ENCODE assay signal across 9 mouse cellular contexts in genomic region chr1:71100591-71101368, GRCm38 (mm10). TPM values are rescaled to one million over a fixed set of nuclear protein-coding genes. Genes with fewer than 3 reads are reported as not detected.
DNase-seq lines count a peak whose midpoint lies in the region; ATAC-seq and TF ChIP-seq lines count a peak whose summit lies in the region.
"Had no signal": no experiment of that assay in that cellular context is flagged by ENCODE, and none has a peak within 500 bp of the region (broad histone marks: within the 10 kb centered on the region; RNA-seq: fewer than 3 reads in every experiment).

No protein-coding gene starts in this region.

- no peak for DNase-seq in forebrain, embryonic 11.5 days (ENCODE audit: low spot score)
- no peak for DNase-seq in lung, postnatal 36 days
- DNase-seq in Muller cell, postnatal 12 days (ENCODE audit: inconsistent ontology term): peak; percentile 22
- DNase-seq in liver, embryonic 14.5 days (ENCODE audit: low read depth in 3 of 3, low spot score in 3 of 3): no peak
- no peak for DNase-seq in frontal cortex, postnatal 14 days (ENCODE audit: low spot score in 2 of 2)
- no peak for DNase-seq in layer of hippocampus, postnatal 36 days

- no peaks in the 10 kb centered on the region for H3K36me3 ChIP-seq in forebrain, embryonic 11.5 days (ENCODE audit: control insufficient read depth, insufficient read depth, low read length)
- H3K36me3 ChIP-seq in forebrain, embryonic 16.5 days (ENCODE audit: control insufficient read depth, insufficient read depth): no peaks in the 10 kb centered on the region
- H3K36me3 ChIP-seq in lung, embryonic 15.5 days: no peaks in the 10 kb centered on the region
- no peaks in the 10 kb centered on the region; the same call in 1 of the 2 replicates for H3K36me3 ChIP-seq in liver, embryonic 14.5 days (replicated peaks; ENCODE audit: control insufficient read depth, insufficient read depth, low read depth)
- H3K36me3 ChIP-seq: hindbrain, embryonic 15.5 days had no signal

- WGBS in forebrain, embryonic 11.5 days: 73% methylated on average over 5 of the region's 5 CpGs
- WGBS in forebrain, embryonic 16.5 days: 72% methylated on average over 5 of the region's 5 CpGs
- 48% methylated on average over 5 of the region's 5 CpGs for WGBS in lung, embryonic 15.5 days
- 21% methylated on average over 5 of the region's 5 CpGs for WGBS in liver, embryonic 14.5 days (ENCODE audit: insufficient replicate concordance)

- 0 out of 2 replicates have a peak overlapping the region, but pooled peaks have one; percentile 8 for H3K4me2 ChIP-seq in forebrain, embryonic 11.5 days (ENCODE audit: low read depth, low read length, severe bottlenecking)
- no peak overlapping the region for H3K4me2 ChIP-seq in forebrain, embryonic 16.5 days (ENCODE audit: low read length)
- peak overlapping the region; percentile 58 for H3K4me2 ChIP-seq in lung, embryonic 15.5 days
- peak overlapping the region; percentile 91 for H3K4me2 ChIP-seq in liver, embryonic 14.5 days (ENCODE audit: low read depth)

- no peak for TF ChIP-seq CTCF in liver, embryonic 14.5 days (IDR thresholded peaks at IDR 0.05; ENCODE audit: low read depth)

- no peaks in the 10 kb centered on the region for H3K27me3 ChIP-seq in forebrain, embryonic 11.5 days (ENCODE audit: control insufficient read depth, insufficient read depth, low read length)
- no peaks in the 10 kb centered on the region for H3K27me3 ChIP-seq in forebrain, embryonic 16.5 days (replicated peaks; ENCODE audit: control insufficient read depth, insufficient read depth, low read length)
- H3K27me3 ChIP-seq in lung, embryonic 15.5 days: no peaks in the 10 kb centered on the region
- H3K27me3 ChIP-seq in liver, embryonic 14.5 days (ENCODE audit: control insufficient read depth, insufficient read depth, low read length): no peaks in the 10 kb centered on the region
- H3K27me3 ChIP-seq: hindbrain, embryonic 15.5 days had no signal

- ATAC-seq in forebrain, embryonic 11.5 days (replicated peaks; ENCODE audit: low FRiP score): no peak
- no peak for ATAC-seq in forebrain, embryonic 16.5 days
- ATAC-seq in lung, embryonic 15.5 days (ENCODE audit: borderline replicate concordance, extremely low read depth, low FRiP score, low TSS enrichment): no peak
- no peak for ATAC-seq in liver, embryonic 14.5 days (ENCODE audit: insufficient read depth)

- H3K4me1 ChIP-seq in forebrain, embryonic 11.5 days (replicated peaks; ENCODE audit: control insufficient read depth, insufficient read depth, low read length): peaks cover 6% of the 10 kb centered on the region; the same call in 1 of the 2 replicates
- H3K4me1 ChIP-seq in forebrain, embryonic 16.5 days (replicated peaks; ENCODE audit: control insufficient read depth, insufficient read depth, low read length): no peaks in the 10 kb centered on the region
- H3K4me1 ChIP-seq in lung, embryonic 15.5 days: peaks cover 17% of the 10 kb centered on the region
- peaks cover 36 to 38% of the 10 kb centered on the region in 2 experiments for H3K4me1 ChIP-seq in liver, embryonic 14.5 days (replicated peaks; ENCODE audit: control insufficient read depth in 2 of 2, insufficient read depth in 2 of 2, low read length in 1 of 2)

- no peaks in the 10 kb centered on the region for H3K9me3 ChIP-seq in forebrain, embryonic 11.5 days (ENCODE audit: control insufficient read depth, low read length)
- no peaks in the 10 kb centered on the region for H3K9me3 ChIP-seq in forebrain, embryonic 16.5 days (ENCODE audit: control insufficient read depth, low read length)
- H3K9me3 ChIP-seq in lung, embryonic 15.5 days: no peaks in the 10 kb centered on the region
- H3K9me3 ChIP-seq in liver, embryonic 14.5 days (ENCODE audit: control insufficient read depth, low read length): no peaks in the 10 kb centered on the region
- H3K9me3 ChIP-seq: hindbrain, embryonic 15.5 days had no signal

- H3K27ac ChIP-seq in forebrain, embryonic 11.5 days (ENCODE audit: low read depth, low read length): no peak overlapping the region
- H3K27ac ChIP-seq in forebrain, embryonic 16.5 days (ENCODE audit: low read length): no peak overlapping the region
- 0 out of 2 replicates have a peak overlapping the region, but pooled peaks have one; percentile 35 for H3K27ac ChIP-seq in lung, embryonic 15.5 days
- H3K27ac ChIP-seq in liver, embryonic 14.5 days: peak overlapping the region; percentile 57
- H3K27ac ChIP-seq: hindbrain, embryonic 15.5 days had no signal

- H3K9ac ChIP-seq in forebrain, embryonic 11.5 days (ENCODE audit: low read length): no peak overlapping the region
- H3K9ac ChIP-seq in forebrain, embryonic 16.5 days (replicated peaks; ENCODE audit: low read depth, low read length): no peak overlapping the region
- no peak overlapping the region for H3K9ac ChIP-seq in lung, embryonic 15.5 days
- peak overlapping the region; percentile 83 for H3K9ac ChIP-seq in liver, embryonic 14.5 days (replicated peaks)
- H3K9ac ChIP-seq: hindbrain, embryonic 15.5 days had no signal

- TF ChIP-seq EP300 in liver, embryonic 14.5 days (IDR thresholded peaks at IDR 0.05; ENCODE audit: low read depth): no peak

- H3K4me3 ChIP-seq in forebrain, embryonic 11.5 days (ENCODE audit: low read depth, low read length): no peak overlapping the region
- no peak overlapping the region for H3K4me3 ChIP-seq in forebrain, embryonic 16.5 days (replicated peaks; ENCODE audit: low read length)
- H3K4me3 ChIP-seq in lung, embryonic 15.5 days: peak overlapping the region; percentile 77; the same call in 1 of the 2 replicates
- peak overlapping the region; percentile 73 to 93 for H3K4me3 ChIP-seq in liver, embryonic 14.5 days (ENCODE audit: insufficient read depth in 1 of 2, low read depth in 2 of 2, low read length in 2 of 2)
- H3K4me3 ChIP-seq: hindbrain, embryonic 15.5 days had no signal

RNA-seq across cellular contexts. Expression of gene Bard1, which starts 2.2 kb away (rescaled TPM):
- 3.4 and 3.6 TPM in 2 replicates for polyA plus RNA-seq in forebrain, embryonic 11.5 days (2014; fragmentation: Nextera tagmentation; extraction: Ambion mirVana)
- polyA plus RNA-seq in forebrain, embryonic 16.5 days (2015; fragmentation: Nextera tagmentation; extraction: Ambion mirVana): 0.80 and 0.97 TPM in 2 replicates
- 2.4 and 2.6 TPM in 2 replicates for polyA plus RNA-seq in lung, embryonic 15.5 days (2015; fragmentation: Nextera tagmentation; extraction: Ambion mirVana)
- 6.0 and 7.1 TPM in 2 replicates for polyA plus RNA-seq in liver, embryonic 14.5 days (2012; rRNA removed)
- polyA plus RNA-seq in liver, embryonic 14.5 days (2014; fragmentation: Nextera tagmentation; extraction: Ambion mirVana): 2.5 and 2.6 TPM in 2 replicates
- total RNA-seq in layer of hippocampus, postnatal 36 days (2021): under 1 TPM; 0.55 to 0.66 TPM

Comparison
In these comparisons a context has a peak if more than half of its experiments do, and no peak if none do; other contexts are left out.
1. H3K27ac ChIP-seq: peak in lung, embryonic 15.5 days (single experiment) and liver, embryonic 14.5 days (single experiment); none in forebrain, embryonic 11.5 days (single experiment) and forebrain, embryonic 16.5 days (single experiment).
2. H3K4me3 ChIP-seq: peak in lung, embryonic 15.5 days (single experiment) and liver, embryonic 14.5 days (2 of 2); none in forebrain, embryonic 11.5 days (single experiment) and forebrain, embryonic 16.5 days (single experiment).